Mouse (Mus musculus): ENCODE data around the gene Ctsf. TPM values are rescaled to one million over a fixed set of nuclear protein-coding genes. Genes with fewer than 3 reads are reported as not detected.

Gene Ctsf
- total and polyA plus RNA-seq, 2 experiments from 2014 or later, result 82.5 to 117 TPM

DNA sequence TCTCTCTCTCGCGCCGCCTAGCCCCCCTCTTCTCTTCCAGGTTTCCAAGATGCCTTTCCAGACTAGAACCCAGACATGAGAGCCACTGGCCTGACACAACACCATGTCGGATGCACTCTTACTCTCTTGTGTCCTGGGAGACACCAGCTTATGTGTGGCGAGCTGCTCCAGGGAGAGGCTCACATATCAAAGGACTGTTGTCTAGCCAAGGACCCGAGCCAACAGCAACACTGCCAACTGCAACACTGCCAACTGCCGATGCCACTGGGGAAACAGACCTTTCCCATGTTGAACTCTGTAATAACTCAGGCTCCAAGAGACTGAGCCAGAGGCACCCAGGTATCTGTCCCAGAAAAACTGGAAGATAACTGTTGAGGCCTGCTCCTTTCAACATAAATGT lies 25.8 kb upstream of the Ctsf start:
- no peaks in the 10 kb centered on the region for H3K27me3 ChIP-seq (ENCODE audit: insufficient read depth, low read length)
- H3K36me3 ChIP-seq (ENCODE audit: insufficient read depth, low read length), result peaks cover 19% of the 10 kb centered on the region
- H3K4me3 ChIP-seq (ENCODE audit: low read depth, low read length), result no peak overlapping the region
- no peaks in the 10 kb centered on the region for H3K4me1 ChIP-seq (ENCODE audit: insufficient read depth, low read length)
- 57% methylated on average over 7 of the region's 7 CpGs for whole genome bisulfite sequencing
- no peak overlapping the region for H3K4me2 ChIP-seq (ENCODE audit: low read depth, low read length, poor library complexity, severe bottlenecking)
- no peak for TF ChIP-seq CTCF (IDR thresholded peaks at IDR 0.05)
- no peak for ATAC-seq (ENCODE audit: low FRiP score)
- H3K9ac ChIP-seq (replicated peaks; ENCODE audit: low read length, poor library complexity, severe bottlenecking), result no peak overlapping the region
- H3K9me3 ChIP-seq (ENCODE audit: low read length), result no peaks in the 10 kb centered on the region
- no peak overlapping the region for H3K27ac ChIP-seq (ENCODE audit: low read depth, low read length)
- DNase-seq (ENCODE audit: low spot score), result peak; percentile 78

DNA sequence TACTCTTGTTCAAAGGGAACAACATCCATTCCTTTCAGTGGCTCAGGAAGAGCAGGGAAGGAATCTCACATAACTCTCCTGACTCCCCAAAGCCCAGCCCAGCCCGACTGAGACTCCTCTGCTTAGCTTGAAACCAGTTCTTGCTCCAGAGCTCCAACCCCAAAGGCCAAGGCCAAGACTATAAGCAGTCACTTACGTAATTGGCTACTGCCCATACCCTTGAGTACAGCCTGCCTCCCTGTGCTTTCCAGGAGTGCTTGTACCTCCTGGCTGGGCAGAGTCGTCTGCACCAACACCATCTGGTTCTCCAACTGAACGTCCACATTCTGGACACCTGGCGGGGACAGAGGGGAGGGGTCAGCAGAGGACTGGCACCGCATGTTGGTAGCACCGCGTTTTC lies 21.0 kb upstream of the Ctsf start:
- 88% methylated on average over 8 of the region's 8 CpGs for WGBS
- peaks cover 8% of the 10 kb centered on the region; the same call in 1 of the 2 replicates for H3K4me1 ChIP-seq (ENCODE audit: insufficient read depth, low read length)
- no peaks in the 10 kb centered on the region for H3K9me3 ChIP-seq (ENCODE audit: low read length)
- H3K27ac ChIP-seq (ENCODE audit: low read depth, low read length), result no peak overlapping the region
- no peak for TF ChIP-seq CTCF (IDR thresholded peaks at IDR 0.05)
- H3K4me2 ChIP-seq (ENCODE audit: low read depth, low read length, poor library complexity, severe bottlenecking), result no peak overlapping the region
- ATAC-seq (ENCODE audit: low FRiP score) (no peak), DNase-seq (ENCODE audit: low spot score) (no peak)
- H3K27me3 ChIP-seq (ENCODE audit: insufficient read depth, low read length), result no peaks in the 10 kb centered on the region
- H3K36me3 ChIP-seq (ENCODE audit: insufficient read depth, low read length), result 0 out of 2 replicates have a peak, but pooled peaks cover 2% of the 10 kb centered on the region
- H3K9ac ChIP-seq (replicated peaks; ENCODE audit: low read length, poor library complexity, severe bottlenecking), result no peak overlapping the region
- H3K4me3 ChIP-seq (ENCODE audit: low read depth, low read length), result no peak overlapping the region

DNA sequence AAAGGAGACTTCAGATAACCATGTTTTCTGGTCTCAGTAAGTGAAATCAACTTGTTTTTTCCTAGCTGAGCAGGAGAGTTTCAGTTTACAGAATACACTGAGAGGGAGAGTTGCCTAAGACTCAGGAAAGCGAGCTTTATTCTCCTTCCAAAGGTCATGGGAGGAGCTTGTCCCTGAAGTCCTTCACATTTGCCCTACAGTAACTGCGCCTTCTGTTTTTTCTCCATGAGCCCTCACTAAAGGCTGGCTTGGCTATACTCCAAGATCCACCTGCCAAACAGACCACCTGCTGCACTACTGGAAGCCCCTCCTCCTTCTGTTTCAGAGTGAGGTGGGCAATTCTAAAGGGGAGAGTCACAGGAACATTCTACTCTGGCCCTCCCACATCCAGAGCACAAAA lies 18.8 kb upstream of the Ctsf start:
- no peak for ATAC-seq (ENCODE audit: low FRiP score)
- 79% methylated on average over 2 of the region's 2 CpGs for WGBS

DNA sequence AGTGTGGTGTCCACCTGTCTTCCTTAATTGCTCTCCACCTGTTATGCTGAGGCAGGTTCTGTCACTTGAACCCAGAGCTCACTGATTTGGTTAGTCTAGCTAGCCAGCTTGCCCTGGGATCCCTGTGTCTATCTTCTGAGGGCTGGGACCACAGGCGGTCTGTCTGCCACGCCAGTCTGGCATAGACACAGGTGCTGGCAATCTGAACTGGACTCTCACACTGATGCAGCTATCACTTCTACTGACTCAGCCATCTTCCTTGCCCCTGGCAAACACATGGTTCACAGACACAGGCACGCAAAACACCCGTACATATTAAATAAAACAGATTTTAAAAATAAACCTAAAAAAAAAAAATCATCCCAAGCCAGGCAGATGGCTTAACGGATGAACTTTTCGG lies 17.9 kb upstream of the Ctsf start:
- Histone ChIP-seq H3K4me3 (ENCODE audit: low read depth, low read length) (no peak overlapping the region), H3K4me1 (ENCODE audit: insufficient read depth, low read length) (peaks cover 10% of the 10 kb centered on the region), H3K27ac (ENCODE audit: low read depth, low read length) (no peak overlapping the region), H3K9ac (replicated peaks; ENCODE audit: low read length, poor library complexity, severe bottlenecking) (no peak overlapping the region), H3K4me2 (ENCODE audit: low read depth, low read length, poor library complexity, severe bottlenecking) (no peak overlapping the region), H3K27me3 (ENCODE audit: insufficient read depth, low read length) (peaks cover 18% of the 10 kb centered on the region), H3K36me3 (ENCODE audit: insufficient read depth, low read length) (no peaks in the 10 kb centered on the region), H3K9me3 (ENCODE audit: low read length) (no peaks in the 10 kb centered on the region)
- no peak for TF ChIP-seq CTCF (IDR thresholded peaks at IDR 0.05)
- DNase-seq (ENCODE audit: low spot score) (no peak), ATAC-seq (ENCODE audit: low FRiP score) (no peak)
- 93% methylated on average over 6 of the region's 6 CpGs for WGBS

More for the DNA sequence above, 18.8 kb upstream of the Ctsf start:
- no peaks in the 10 kb centered on the region for H3K36me3 ChIP-seq (ENCODE audit: insufficient read depth, low read length)
- H3K27me3 ChIP-seq (ENCODE audit: insufficient read depth, low read length), result peaks cover 9% of the 10 kb centered on the region
- no peak overlapping the region for H3K4me3 ChIP-seq (ENCODE audit: low read depth, low read length)
- TF ChIP-seq CTCF (IDR thresholded peaks at IDR 0.05), result no peak
- DNase-seq (ENCODE audit: low spot score), result no peak
- H3K9ac ChIP-seq (replicated peaks; ENCODE audit: low read length, poor library complexity, severe bottlenecking), result no peak overlapping the region
- no peak overlapping the region for H3K27ac ChIP-seq (ENCODE audit: low read depth, low read length)
- no peaks in the 10 kb centered on the region for H3K9me3 ChIP-seq (ENCODE audit: low read length)
- H3K4me2 ChIP-seq (ENCODE audit: low read depth, low read length, poor library complexity, severe bottlenecking), result no peak overlapping the region
- H3K4me1 ChIP-seq (ENCODE audit: insufficient read depth, low read length), result peaks cover 10% of the 10 kb centered on the region

DNA sequence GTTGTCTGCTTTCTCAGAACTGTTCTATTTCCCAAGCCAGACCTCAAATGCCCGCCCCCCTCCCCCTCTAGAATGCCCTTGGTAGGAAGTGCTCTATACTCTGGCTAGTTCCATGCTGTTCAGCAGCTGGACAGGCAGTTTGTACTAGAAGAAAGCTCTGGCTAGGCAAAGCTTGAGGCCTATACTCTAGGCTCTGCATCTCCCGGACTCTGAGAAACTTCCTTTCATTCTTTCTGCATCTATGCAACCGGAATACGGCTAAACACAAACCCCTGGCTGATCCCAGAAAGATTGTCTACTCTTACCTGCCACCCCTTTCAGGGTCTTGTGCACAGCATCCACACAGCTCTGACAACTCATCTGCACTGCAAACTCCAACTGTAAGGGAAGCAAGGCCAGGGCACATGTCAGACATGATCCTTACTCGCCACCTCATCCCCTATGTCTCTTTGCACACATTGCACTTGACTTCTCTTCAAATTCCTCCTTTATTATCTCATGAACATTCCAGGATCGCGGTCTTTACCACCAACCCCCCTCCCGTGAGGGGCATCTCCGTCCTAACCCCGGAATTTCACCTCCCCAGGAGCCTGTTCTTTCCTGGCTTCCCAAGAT lies 16.3 kb upstream of the Ctsf start:
- Histone ChIP-seq H3K4me2 (ENCODE audit: low read depth, low read length, poor library complexity, severe bottlenecking) (peak overlapping the region; percentile 96), H3K4me1 (ENCODE audit: insufficient read depth, low read length) (peaks cover 10% of the 10 kb centered on the region), H3K9me3 (ENCODE audit: low read length) (no peaks in the 10 kb centered on the region), H3K9ac (replicated peaks; ENCODE audit: low read length, poor library complexity, severe bottlenecking) (peak overlapping the region; percentile 64), H3K27ac (ENCODE audit: low read depth, low read length) (peak overlapping the region; percentile 38; the same call in 1 of the 2 replicates), H3K36me3 (ENCODE audit: insufficient read depth, low read length) (no peaks in the 10 kb centered on the region), H3K27me3 (ENCODE audit: insufficient read depth, low read length) (peaks cover 18% of the 10 kb centered on the region), H3K4me3 (ENCODE audit: low read depth, low read length) (peak overlapping the region; percentile 63)
- ATAC-seq (ENCODE audit: low FRiP score), result no peak; the same call in 1 of the 2 replicates
- WGBS, result 29% methylated on average over 10 of the region's 10 CpGs
- DNase-seq (ENCODE audit: low spot score), result no peak
- no peak for TF ChIP-seq CTCF (IDR thresholded peaks at IDR 0.05)

DNA sequence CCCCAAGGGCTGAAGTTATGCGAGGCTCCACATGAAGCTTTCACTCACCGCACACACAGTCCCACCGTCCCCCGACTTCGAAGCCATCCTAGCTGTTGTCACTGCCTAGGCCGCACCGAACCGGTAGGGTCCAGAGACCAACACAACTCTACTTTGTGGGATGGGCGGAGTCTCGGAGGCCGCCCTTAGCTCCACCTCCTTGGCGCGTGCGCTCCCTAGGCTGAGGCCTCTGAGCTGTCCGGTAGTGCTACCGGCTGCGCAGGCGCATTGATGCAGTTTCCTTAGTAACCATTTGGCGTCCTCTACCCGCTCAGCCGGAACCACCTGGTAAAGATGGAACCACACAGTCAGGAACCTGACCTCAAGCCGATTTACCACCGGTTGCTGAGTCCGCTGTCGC lies 15.8 kb upstream of the Ctsf start, which contains the start of the genes Ccs and Ccdc87:
Gene Ccs (minus strand): TSS at position 184 of the 400 bp plus-strand sequence.
Gene Ccdc87 (plus strand): TSS at position 218 of the 400 bp plus-strand sequence.
- H3K27ac ChIP-seq (ENCODE audit: low read depth, low read length), result peak within 1 kb of the TSS; percentile 38; the same call in 1 of the 2 replicates
- peaks cover 18% of the 10 kb centered on the region for H3K27me3 ChIP-seq (ENCODE audit: insufficient read depth, low read length)
- peaks cover 10% of the 10 kb centered on the region for H3K4me1 ChIP-seq (ENCODE audit: insufficient read depth, low read length)
- ATAC-seq (ENCODE audit: low FRiP score) (peak; percentile 96), DNase-seq (ENCODE audit: low spot score) (peak; percentile 97)
- TF ChIP-seq CTCF (IDR thresholded peaks at IDR 0.05), result no peak
- H3K9me3 ChIP-seq (ENCODE audit: low read length), result no peaks in the 10 kb centered on the region
- 1% methylated on average over 25 of the region's 25 CpGs for WGBS
- H3K9ac ChIP-seq (replicated peaks; ENCODE audit: low read length, poor library complexity, severe bottlenecking), result peak within 1 kb of the TSS; percentile 64
- no peaks in the 10 kb centered on the region for H3K36me3 ChIP-seq (ENCODE audit: insufficient read depth, low read length)
- H3K4me3 ChIP-seq (ENCODE audit: low read depth, low read length), result peak within 1 kb of the TSS; percentile 63
- peak within 1 kb of the TSS; percentile 96 for H3K4me2 ChIP-seq (ENCODE audit: low read depth, low read length, poor library complexity, severe bottlenecking)

All from midbrain, postnatal 0 days (tissue).